ENCODE assay signal across 28 mouse cellular contexts in genomic region chrX:82764204-82764603, GRCm38 (mm10).
"Had no signal": no experiment of that assay in that cellular context is flagged by ENCODE, and none has a peak within 500 bp of the region (broad histone marks: within the 10 kb centered on the region; RNA-seq: fewer than 3 reads in every experiment).

No protein-coding gene starts in this region.

- DNase-seq: liver; liver, embryonic 13.5 days; liver, postnatal 0 days; lung, adult 18-20 months; lung, adult 2 months; lung, embryonic 14.5 days; lung, postnatal 10 days; lung, postnatal 14 days; lung, postnatal 36 days; lung, postnatal 4 days; midbrain, embryonic 14.5 days had no signal

- H3K4me3 ChIP-seq: left cerebral cortex, adult 2 months; limb, embryonic 10.5 days; limb, embryonic 12.5 days; limb, embryonic 13.5 days; limb, embryonic 15.5 days; liver, embryonic 12.5 days; liver, embryonic 13.5 days; liver, embryonic 15.5 days; lung, embryonic 15.5 days; megakaryocyte, embryonic 14.5 days; midbrain, embryonic 10.5 days; midbrain, embryonic 13.5 days; myocyte; neural tube, embryonic 12.5 days had no signal

- ATAC-seq: liver, embryonic 12.5 days; liver, postnatal 0 days; lung, postnatal 0 days; midbrain, embryonic 13.5 days had no signal

- H3K27me3 ChIP-seq: limb, embryonic 12.5 days; limb, embryonic 13.5 days; limb, embryonic 15.5 days; liver, embryonic 12.5 days; liver, embryonic 13.5 days; liver, embryonic 15.5 days; lung, embryonic 15.5 days; megakaryocyte, embryonic 14.5 days; midbrain, embryonic 13.5 days; neural tube, embryonic 12.5 days had no signal

- H3K27ac ChIP-seq: left cerebral cortex, adult 2 months; limb, embryonic 10.5 days; limb, embryonic 12.5 days; limb, embryonic 13.5 days; limb, embryonic 15.5 days; liver, embryonic 12.5 days; liver, embryonic 13.5 days; liver, embryonic 14.5 days; liver, embryonic 15.5 days; lung, embryonic 15.5 days; macrophage; midbrain, embryonic 10.5 days; midbrain, embryonic 13.5 days; neural tube, embryonic 12.5 days had no signal

- H3K9ac ChIP-seq: limb, embryonic 12.5 days; limb, embryonic 13.5 days; limb, embryonic 15.5 days; liver, embryonic 12.5 days; liver, embryonic 13.5 days; liver, embryonic 14.5 days; liver, embryonic 15.5 days; liver, postnatal 0 days; lung, embryonic 14.5 days; lung, embryonic 15.5 days; midbrain, embryonic 13.5 days; neural tube, embryonic 12.5 days had no signal

- H3K9me3 ChIP-seq: limb, embryonic 10.5 days; limb, embryonic 12.5 days; limb, embryonic 13.5 days; limb, embryonic 15.5 days; liver, embryonic 12.5 days; liver, embryonic 13.5 days; liver, embryonic 15.5 days; lung, embryonic 15.5 days; midbrain, embryonic 10.5 days; midbrain, embryonic 13.5 days; neural tube, embryonic 12.5 days had no signal

- H3K36me3 ChIP-seq: limb, embryonic 10.5 days; limb, embryonic 12.5 days; limb, embryonic 13.5 days; limb, embryonic 15.5 days; liver, embryonic 12.5 days; liver, embryonic 13.5 days; liver, embryonic 15.5 days; lung, embryonic 15.5 days; midbrain, embryonic 10.5 days; midbrain, embryonic 13.5 days; neural tube, embryonic 12.5 days had no signal

- H3K4me1 ChIP-seq: limb, embryonic 10.5 days; limb, embryonic 12.5 days; limb, embryonic 13.5 days; limb, embryonic 15.5 days; liver, embryonic 12.5 days; liver, embryonic 13.5 days; liver, embryonic 15.5 days; lung, embryonic 15.5 days; megakaryocyte, embryonic 14.5 days; midbrain, embryonic 10.5 days; midbrain, embryonic 13.5 days; neural tube, embryonic 12.5 days had no signal

- H3K4me2 ChIP-seq: limb, embryonic 12.5 days; limb, embryonic 13.5 days; limb, embryonic 15.5 days; liver, embryonic 11.5 days; liver, embryonic 12.5 days; liver, embryonic 13.5 days; liver, embryonic 15.5 days; lung, embryonic 14.5 days; lung, embryonic 15.5 days; midbrain, embryonic 13.5 days; neural tube, embryonic 12.5 days had no signal
